Mouse (Mus musculus): Measurements from ENCODE around the gene Gm340. TPM values are rescaled to one million over a fixed set of nuclear protein-coding genes. Genes with fewer than 3 reads are reported as not detected.

Gm340 gene
- 1.0 and 1.1 TPM in 2 replicates for polyA plus RNA-seq (2015; fragmentation: Nextera tagmentation; extraction: Ambion mirVana)

DNA sequence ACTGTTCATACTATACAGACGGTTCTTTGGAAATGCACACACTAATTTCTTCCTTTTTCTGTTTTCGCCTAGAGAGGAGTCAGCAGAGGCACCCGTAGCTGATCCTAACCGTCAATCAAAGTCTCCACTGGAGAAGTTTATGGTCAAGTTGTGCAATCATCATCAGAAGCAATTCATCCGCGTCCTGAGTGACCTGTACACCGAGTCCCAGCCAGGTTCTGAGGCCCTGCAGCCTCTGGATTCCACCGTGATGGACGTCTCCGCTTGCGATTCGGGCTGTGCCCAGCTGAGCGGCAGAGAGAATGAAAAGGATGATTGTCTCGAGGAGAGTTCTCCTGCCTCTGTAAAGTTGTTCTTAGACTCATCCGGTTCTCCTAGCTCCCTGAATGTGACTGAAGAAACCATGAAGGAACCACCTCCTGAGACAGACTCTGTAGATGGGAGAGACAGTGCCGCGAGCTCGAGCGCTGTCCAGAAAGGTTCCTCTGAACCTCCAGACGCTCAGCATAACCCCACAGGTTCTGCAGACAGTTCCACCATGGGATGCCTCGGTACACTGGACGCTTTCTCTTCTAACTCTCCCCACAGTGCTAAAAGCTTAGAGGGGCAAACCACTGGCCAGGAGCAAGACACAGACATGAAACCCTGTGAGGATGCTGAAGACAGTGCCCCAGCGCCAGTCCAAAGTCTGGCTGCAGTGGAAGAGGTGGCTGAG is at the start of gene Gm340:
Gene Gm340, plus strand, starts transcription at position 665 of the 715 bp plus-strand sequence.

Small RNA genes lying within 50 kb of the gene (microRNA-seq; reads per million reads assigned to microRNA genes)
- gene Mir8091 = not detected

Other genes with a start within 250 kb of the Gm340 start
- gene Pik3ap1, start 197.3 kb upstream of the Gm340 start, polyA plus RNA-seq (2015; fragmentation: Nextera tagmentation; extraction: Ambion mirVana) = 2.1 and 2.3 TPM in 2 replicates
- 10.1 and 10.2 TPM in 2 replicates for gene Lcor, start 99.7 kb upstream of the Gm340 start, polyA plus RNA-seq (2015; fragmentation: Nextera tagmentation; extraction: Ambion mirVana)
- 20.8 and 29.1 TPM in 2 replicates for gene Slit1, start 161.3 kb downstream of the Gm340 start, polyA plus RNA-seq (2015; fragmentation: Nextera tagmentation; extraction: Ambion mirVana)
- gene Arhgap19, start 219.7 kb downstream of the Gm340 start, polyA plus RNA-seq (2015; fragmentation: Nextera tagmentation; extraction: Ambion mirVana) = 3.9 and 4.6 TPM in 2 replicates
- 22.3 and 22.9 TPM in 2 replicates for gene Frat1, start 247.6 kb downstream of the Gm340 start, polyA plus RNA-seq (2015; fragmentation: Nextera tagmentation; extraction: Ambion mirVana)